Mouse (Mus musculus): ENCODE results near the gene Babam2. TPM values are rescaled to one million over a fixed set of nuclear protein-coding genes. Genes with fewer than 3 reads are reported as not detected.

The Babam2 gene
- polyA plus RNA-seq, 1 experiment from 2014 or later: 37.3 TPM

- no peaks in the 10 kb centered on the region for H3K4me1 ChIP-seq (ENCODE audit: control insufficient read depth in 2 of 2, insufficient read depth in 2 of 2, low read length in 2 of 2)
- H3K9me3 ChIP-seq (ENCODE audit: control insufficient read depth, low read length): no peaks in the 10 kb centered on the region
- H3K27ac ChIP-seq (replicated peaks in 1 of 2; ENCODE audit: control insufficient read depth in 1 of 2, insufficient read depth in 1 of 2, low read depth in 2 of 2, low read length in 2 of 2): no peak overlapping the region
- H3K27me3 ChIP-seq (ENCODE audit: control insufficient read depth, insufficient read depth, low read length): no peaks in the 10 kb centered on the region
- H3K4me3 ChIP-seq (ENCODE audit: control insufficient read depth in 1 of 2, insufficient read depth in 1 of 2, low read depth in 1 of 2, low read length in 2 of 2): no peak overlapping the region
- WGBS: 88% methylated on average over 3 of the region's 3 CpGs
- no peak overlapping the region for H3K4me2 ChIP-seq (ENCODE audit: low read length)
- ATAC-seq (ENCODE audit: insufficient number of reproducible peaks, insufficient read depth, low FRiP score, low read depth): no peak
- no peaks in the 10 kb centered on the region for H3K36me3 ChIP-seq (ENCODE audit: control insufficient read depth, insufficient read depth, low read length)
- H3K9ac ChIP-seq (ENCODE audit: low read length): no peak overlapping the region
Observed at GRCm38 (mm10) chr5:31820801-31821200, 123.3 kb downstream of the Babam2 start.

- ATAC-seq (ENCODE audit: insufficient number of reproducible peaks, insufficient read depth, low FRiP score, low read depth): no peak
- WGBS: 92% methylated on average over 1 of the region's 1 CpGs
- Histone ChIP-seq H3K4me2 (ENCODE audit: low read length) (no peak overlapping the region), H3K4me1 (ENCODE audit: control insufficient read depth in 2 of 2, insufficient read depth in 2 of 2, low read length in 2 of 2) (no peaks in the 10 kb centered on the region), H3K27ac (replicated peaks in 1 of 2; ENCODE audit: control insufficient read depth in 1 of 2, insufficient read depth in 1 of 2, low read depth in 2 of 2, low read length in 2 of 2) (no peak overlapping the region), H3K27me3 (ENCODE audit: control insufficient read depth, insufficient read depth, low read length) (no peaks in the 10 kb centered on the region), H3K9ac (ENCODE audit: low read length) (no peak overlapping the region), H3K9me3 (ENCODE audit: control insufficient read depth, low read length) (no peaks in the 10 kb centered on the region), H3K4me3 (ENCODE audit: control insufficient read depth in 1 of 2, insufficient read depth in 1 of 2, low read depth in 1 of 2, low read length in 2 of 2) (no peak overlapping the region), H3K36me3 (ENCODE audit: control insufficient read depth, insufficient read depth, low read length) (no peaks in the 10 kb centered on the region)
Observed at GRCm38 (mm10) chr5:31821204-31821603, 123.7 kb downstream of the Babam2 start.

GRCm38 (mm10) chr5:31823673-31824072 lies 126.2 kb downstream of the Babam2 start:
- Histone ChIP-seq H3K27me3 (ENCODE audit: control insufficient read depth, insufficient read depth, low read length) (no peaks in the 10 kb centered on the region), H3K36me3 (ENCODE audit: control insufficient read depth, insufficient read depth, low read length) (no peaks in the 10 kb centered on the region), H3K4me2 (ENCODE audit: low read length) (no peak overlapping the region), H3K4me1 (ENCODE audit: control insufficient read depth in 2 of 2, insufficient read depth in 2 of 2, low read length in 2 of 2) (peaks cover 0 to 2% of the 10 kb centered on the region in 2 experiments; a peak in 1 of 4 replicates), H3K9ac (ENCODE audit: low read length) (no peak overlapping the region), H3K27ac (replicated peaks in 1 of 2; ENCODE audit: control insufficient read depth in 1 of 2, insufficient read depth in 1 of 2, low read depth in 2 of 2, low read length in 2 of 2) (no peak overlapping the region), H3K4me3 (ENCODE audit: control insufficient read depth in 1 of 2, insufficient read depth in 1 of 2, low read depth in 1 of 2, low read length in 2 of 2) (no peak overlapping the region), H3K9me3 (ENCODE audit: control insufficient read depth, low read length) (no peaks in the 10 kb centered on the region)
- WGBS: 76% methylated on average over 3 of the region's 3 CpGs
- ATAC-seq (ENCODE audit: insufficient number of reproducible peaks, insufficient read depth, low FRiP score, low read depth): no peak

- H3K4me3 ChIP-seq (ENCODE audit: control insufficient read depth in 1 of 2, insufficient read depth in 1 of 2, low read depth in 1 of 2, low read length in 2 of 2): no peak overlapping the region
- no peak for ATAC-seq (ENCODE audit: insufficient number of reproducible peaks, insufficient read depth, low FRiP score, low read depth)
- H3K9me3 ChIP-seq (ENCODE audit: control insufficient read depth, low read length): no peaks in the 10 kb centered on the region
- no peak overlapping the region for H3K4me2 ChIP-seq (ENCODE audit: low read length)
- H3K4me1 ChIP-seq (ENCODE audit: control insufficient read depth in 2 of 2, insufficient read depth in 2 of 2, low read length in 2 of 2): peaks cover 0 to 3% of the 10 kb centered on the region in 2 experiments; a peak in 1 of 4 replicates
- H3K9ac ChIP-seq (ENCODE audit: low read length): no peak overlapping the region
- 68% methylated on average over 2 of the region's 2 CpGs for WGBS
- H3K27ac ChIP-seq (replicated peaks in 1 of 2; ENCODE audit: control insufficient read depth in 1 of 2, insufficient read depth in 1 of 2, low read depth in 2 of 2, low read length in 2 of 2): no peak overlapping the region
- H3K36me3 ChIP-seq (ENCODE audit: control insufficient read depth, insufficient read depth, low read length): no peaks in the 10 kb centered on the region
- H3K27me3 ChIP-seq (ENCODE audit: control insufficient read depth, insufficient read depth, low read length): no peaks in the 10 kb centered on the region
Observed at GRCm38 (mm10) chr5:31824126-31824525, 126.6 kb downstream of the Babam2 start.

GRCm38 (mm10) chr5:31827304-31827703 lies 129.8 kb downstream of the Babam2 start:
- Histone ChIP-seq H3K4me3 (ENCODE audit: control insufficient read depth in 1 of 2, insufficient read depth in 1 of 2, low read depth in 1 of 2, low read length in 2 of 2) (no peak overlapping the region), H3K36me3 (ENCODE audit: control insufficient read depth, insufficient read depth, low read length) (no peaks in the 10 kb centered on the region), H3K9me3 (ENCODE audit: control insufficient read depth, low read length) (no peaks in the 10 kb centered on the region), H3K27me3 (ENCODE audit: control insufficient read depth, insufficient read depth, low read length) (no peaks in the 10 kb centered on the region), H3K4me2 (ENCODE audit: low read length) (no peak overlapping the region), H3K27ac (replicated peaks in 1 of 2; ENCODE audit: control insufficient read depth in 1 of 2, insufficient read depth in 1 of 2, low read depth in 2 of 2, low read length in 2 of 2) (no peak overlapping the region), H3K9ac (ENCODE audit: low read length) (no peak overlapping the region), H3K4me1 (ENCODE audit: control insufficient read depth in 2 of 2, insufficient read depth in 2 of 2, low read length in 2 of 2) (peaks cover 0 to 3% of the 10 kb centered on the region in 2 experiments; a peak in 1 of 4 replicates)
- ATAC-seq (ENCODE audit: insufficient number of reproducible peaks, insufficient read depth, low FRiP score, low read depth): no peak
- WGBS: 69% methylated on average over 5 of the region's 5 CpGs

- no peak for ATAC-seq (ENCODE audit: insufficient number of reproducible peaks, insufficient read depth, low FRiP score, low read depth)
- WGBS: 87% methylated on average over 5 of the region's 5 CpGs
Observed at GRCm38 (mm10) chr5:31827896-31828295, 130.4 kb downstream of the Babam2 start.

GRCm38 (mm10) chr5:31828747-31829146 lies 131.3 kb downstream of the Babam2 start:
- no peaks in the 10 kb centered on the region for H3K36me3 ChIP-seq (ENCODE audit: control insufficient read depth, insufficient read depth, low read length)
- WGBS: 72% methylated on average over 10 of the region's 10 CpGs
- no peak overlapping the region for H3K27ac ChIP-seq (replicated peaks in 1 of 2; ENCODE audit: control insufficient read depth in 1 of 2, insufficient read depth in 1 of 2, low read depth in 2 of 2, low read length in 2 of 2)
- no peak overlapping the region for H3K9ac ChIP-seq (ENCODE audit: low read length)
- no peak overlapping the region for H3K4me3 ChIP-seq (ENCODE audit: control insufficient read depth in 1 of 2, insufficient read depth in 1 of 2, low read depth in 1 of 2, low read length in 2 of 2)
- no peak overlapping the region for H3K4me2 ChIP-seq (ENCODE audit: low read length)
- no peaks in the 10 kb centered on the region for H3K27me3 ChIP-seq (ENCODE audit: control insufficient read depth, insufficient read depth, low read length)
- no peak for ATAC-seq (ENCODE audit: insufficient number of reproducible peaks, insufficient read depth, low FRiP score, low read depth)
- peaks cover 0 to 3% of the 10 kb centered on the region in 2 experiments; a peak in 1 of 4 replicates for H3K4me1 ChIP-seq (ENCODE audit: control insufficient read depth in 2 of 2, insufficient read depth in 2 of 2, low read length in 2 of 2)
- H3K9me3 ChIP-seq (ENCODE audit: control insufficient read depth, low read length): no peaks in the 10 kb centered on the region

More at GRCm38 (mm10) chr5:31827896-31828295, 130.4 kb downstream of the Babam2 start:
- no peak overlapping the region for H3K4me2 ChIP-seq (ENCODE audit: low read length)
- H3K27me3 ChIP-seq (ENCODE audit: control insufficient read depth, insufficient read depth, low read length): no peaks in the 10 kb centered on the region
- H3K9ac ChIP-seq (ENCODE audit: low read length): no peak overlapping the region
- peaks cover 0 to 3% of the 10 kb centered on the region in 2 experiments; a peak in 1 of 4 replicates for H3K4me1 ChIP-seq (ENCODE audit: control insufficient read depth in 2 of 2, insufficient read depth in 2 of 2, low read length in 2 of 2)
- no peak overlapping the region for H3K4me3 ChIP-seq (ENCODE audit: control insufficient read depth in 1 of 2, insufficient read depth in 1 of 2, low read depth in 1 of 2, low read length in 2 of 2)
- H3K27ac ChIP-seq (replicated peaks in 1 of 2; ENCODE audit: control insufficient read depth in 1 of 2, insufficient read depth in 1 of 2, low read depth in 2 of 2, low read length in 2 of 2): no peak overlapping the region
- H3K36me3 ChIP-seq (ENCODE audit: control insufficient read depth, insufficient read depth, low read length): no peaks in the 10 kb centered on the region
- no peaks in the 10 kb centered on the region for H3K9me3 ChIP-seq (ENCODE audit: control insufficient read depth, low read length)

GRCm38 (mm10) chr5:31829588-31829987 lies 132.1 kb downstream of the Babam2 start:
- Histone ChIP-seq H3K9ac (ENCODE audit: low read length) (no peak overlapping the region), H3K27me3 (ENCODE audit: control insufficient read depth, insufficient read depth, low read length) (no peaks in the 10 kb centered on the region), H3K27ac (replicated peaks in 1 of 2; ENCODE audit: control insufficient read depth in 1 of 2, insufficient read depth in 1 of 2, low read depth in 2 of 2, low read length in 2 of 2) (no peak overlapping the region), H3K4me3 (ENCODE audit: control insufficient read depth in 1 of 2, insufficient read depth in 1 of 2, low read depth in 1 of 2, low read length in 2 of 2) (no peak overlapping the region), H3K9me3 (ENCODE audit: control insufficient read depth, low read length) (no peaks in the 10 kb centered on the region), H3K4me2 (ENCODE audit: low read length) (no peak overlapping the region), H3K4me1 (ENCODE audit: control insufficient read depth in 2 of 2, insufficient read depth in 2 of 2, low read length in 2 of 2) (peaks cover 0 to 3% of the 10 kb centered on the region in 2 experiments; a peak in 1 of 4 replicates), H3K36me3 (ENCODE audit: control insufficient read depth, insufficient read depth, low read length) (no peaks in the 10 kb centered on the region)
- ATAC-seq (ENCODE audit: insufficient number of reproducible peaks, insufficient read depth, low FRiP score, low read depth): no peak
- 66% methylated on average over 1 of the region's 1 CpGs for WGBS

All from heart, embryonic 14.5 days (tissue).